Mouse (Mus musculus) forebrain, embryonic 14.5 days (tissue): ENCODE results near the gene Lrba. TPM values are rescaled to one million over a fixed set of nuclear protein-coding genes. Genes with fewer than 3 reads are reported as not detected.

Source experiments
- ATAC-seq: fragments of 200-750 bp; cut with Nextera tagmentation; 2 replicates; pipeline ENCODE4 v1.8.0; 2017; ENCODE audit warnings: mild to moderate bottlenecking, moderate library complexity
- DNase-seq: peaks from one replicate; pipeline ENCODE4 v3.0.0-alpha.2; 2015; ENCODE audit warnings: low spot score
- H3K27ac ChIP-seq: fragments of 300-500 bp; sonication (generic); 2 replicates; pipeline ENCODE4 v1.5.1; 2014; ENCODE audit warnings: low read depth, mild to moderate bottlenecking, control low read depth, low read length, moderate library complexity
- H3K27me3 ChIP-seq: fragments of 300-500 bp; sonication (generic); replicated peaks from 2 replicates; pipeline ENCODE4 v1.6.1; 2014; ENCODE audit warnings: low read length, control low read depth, mixed read lengths; ENCODE audit not compliant: control insufficient read depth, insufficient read depth
- H3K36me3 ChIP-seq: fragments of 300-500 bp; sonication (generic); 2 replicates; pipeline ENCODE4 v1.6.1; 2014; ENCODE audit warnings: low read length, control low read depth; ENCODE audit not compliant: control insufficient read depth, insufficient read depth
- H3K4me1 ChIP-seq: fragments of 300-500 bp; sonication (generic); 2 replicates; pipeline ENCODE4 v1.6.1; 2014; ENCODE audit warnings: antibody characterized with exemption, low read length, control low read depth; ENCODE audit not compliant: control insufficient read depth, insufficient read depth
- H3K4me2 ChIP-seq: fragments of 300-500 bp; sonication (generic); 2 replicates; pipeline ENCODE4 v1.6.1; 2014; ENCODE audit warnings: mild to moderate bottlenecking, control low read depth, low read length
- H3K4me3 ChIP-seq: fragments of 300-500 bp; sonication (generic); 2 replicates; pipeline ENCODE4 v1.5.1; 2014; ENCODE audit warnings: low read depth, low read length, control low read depth
- H3K9ac ChIP-seq: fragments of 300-500 bp; sonication (generic); 2 replicates; pipeline ENCODE4 v1.6.1; 2014; ENCODE audit warnings: mild to moderate bottlenecking, low read length, control low read depth, moderate library complexity
- H3K9me3 ChIP-seq: fragments of 300-500 bp; sonication (generic); replicated peaks from 2 replicates; pipeline ENCODE4 v1.6.1; 2016; ENCODE audit warnings: low read length, control low read depth, mixed read lengths; ENCODE audit not compliant: control insufficient read depth
- WGBS: fragments of 180-500 bp; shearing (Covaris S2); extraction: QIAGEN DNeasy Blood & Tissue Kit; methylation state at CpG from one replicate; pipeline ENCODE4 v1.1.7; 2014; 5-methylcytosine and 5-hydroxymethylcytosine counted together
- polyA plus RNA-seq: library from polyadenylated mRNA; unstranded; fragments of >200 nt; fragmentation: Nextera tagmentation; extraction: Ambion mirVana; gene quantifications from 2 replicates; pipeline ENCODE4 v1.2.1, GENCODE M21; 2014

The Lrba gene
- polyA plus RNA-seq, 1 experiment from 2014 or later = 2.9 TPM

- Histone ChIP-seq H3K9me3 (no peaks in the 10 kb centered on the region), H3K4me3 (no peak overlapping the region), H3K4me1 (peaks cover 17% of the 10 kb centered on the region), H3K27ac (peak overlapping the region; percentile 70; the same call in 1 of the 2 replicates), H3K27me3 (no peaks in the 10 kb centered on the region), H3K9ac (0 out of 2 replicates have a peak overlapping the region, but pooled peaks have one; percentile 21), H3K36me3 (peaks cover 68% of the 10 kb centered on the region), H3K4me2 (no peak overlapping the region)
- ATAC-seq (0 out of 2 replicates have a peak, but pooled peaks have one; percentile 6), DNase-seq (no peak)
- WGBS = 80% methylated on average over 10 of the region's 10 CpGs
These were observed 563.1 kb downstream of the Lrba start for GRCm38 (mm10) chr3:86787423-86788123.

GRCm38 (mm10) chr3:86788711-86789110, 564.2 kb downstream of the Lrba start:
- peaks cover 79% of the 10 kb centered on the region for H3K36me3 ChIP-seq
- DNase-seq (peak; percentile 91), ATAC-seq (0 out of 2 replicates have a peak, but pooled peaks have one; percentile 9)
- WGBS = 57% methylated on average over 6 of the region's 6 CpGs
- H3K4me2 ChIP-seq = no peak overlapping the region
- no peak overlapping the region for H3K9ac ChIP-seq
- H3K27me3 ChIP-seq = no peaks in the 10 kb centered on the region
- no peaks in the 10 kb centered on the region for H3K9me3 ChIP-seq
- no peak overlapping the region for H3K4me3 ChIP-seq
- no peak overlapping the region for H3K27ac ChIP-seq
- H3K4me1 ChIP-seq = peaks cover 12% of the 10 kb centered on the region

GRCm38 (mm10) chr3:86789752-86790151, 565.3 kb downstream of the Lrba start:
- H3K4me1 ChIP-seq = peaks cover 12% of the 10 kb centered on the region
- DNase-seq (no peak), ATAC-seq (no peak)
- no peak overlapping the region for H3K4me3 ChIP-seq
- no peaks in the 10 kb centered on the region for H3K9me3 ChIP-seq
- no peak overlapping the region for H3K4me2 ChIP-seq
- no peaks in the 10 kb centered on the region for H3K27me3 ChIP-seq
- no peak overlapping the region; the same call in 1 of the 2 replicates for H3K27ac ChIP-seq
- H3K9ac ChIP-seq = no peak overlapping the region
- WGBS = 82% methylated on average over 5 of the region's 5 CpGs
- H3K36me3 ChIP-seq = peaks cover 75% of the 10 kb centered on the region

GRCm38 (mm10) chr3:86793264-86793663, 568.8 kb downstream of the Lrba start:
- 90% methylated on average over 4 of the region's 4 CpGs for WGBS
- H3K9me3 ChIP-seq = no peaks in the 10 kb centered on the region
- no peaks in the 10 kb centered on the region for H3K27me3 ChIP-seq
- no peak overlapping the region for H3K4me2 ChIP-seq
- ATAC-seq = no peak
- no peak for DNase-seq
- no peak overlapping the region for H3K27ac ChIP-seq
- H3K9ac ChIP-seq = no peak overlapping the region
- peaks cover 67% of the 10 kb centered on the region for H3K36me3 ChIP-seq
- H3K4me1 ChIP-seq = no peaks in the 10 kb centered on the region
- no peak overlapping the region for H3K4me3 ChIP-seq

GRCm38 (mm10) chr3:86793720-86794191, 569.3 kb downstream of the Lrba start:
- Histone ChIP-seq H3K9ac (no peak overlapping the region), H3K36me3 (peaks cover 69% of the 10 kb centered on the region), H3K4me1 (no peaks in the 10 kb centered on the region), H3K9me3 (no peaks in the 10 kb centered on the region), H3K27ac (0 out of 2 replicates have a peak overlapping the region, but pooled peaks have one; percentile 11), H3K4me3 (no peak overlapping the region), H3K27me3 (no peaks in the 10 kb centered on the region), H3K4me2 (no peak overlapping the region)
- DNase-seq (peak; percentile 35), ATAC-seq (no peak)
- 27% methylated on average over 1 of the region's 1 CpGs for WGBS

- no peaks in the 10 kb centered on the region for H3K27me3 ChIP-seq
- no peak overlapping the region for H3K4me3 ChIP-seq
- WGBS = 55% methylated on average over 6 of the region's 6 CpGs
- no peak overlapping the region for H3K9ac ChIP-seq
- no peak overlapping the region for H3K27ac ChIP-seq
- peaks cover 70% of the 10 kb centered on the region for H3K36me3 ChIP-seq
- no peaks in the 10 kb centered on the region for H3K9me3 ChIP-seq
- no peaks in the 10 kb centered on the region for H3K4me1 ChIP-seq
- H3K4me2 ChIP-seq = no peak overlapping the region
- no peak for ATAC-seq
- peak; percentile 34 for DNase-seq
These were observed 572.2 kb downstream of the Lrba start for GRCm38 (mm10) chr3:86796716-86797115.

- Histone ChIP-seq H3K9ac (no peak overlapping the region), H3K27me3 (no peaks in the 10 kb centered on the region), H3K4me1 (no peaks in the 10 kb centered on the region), H3K36me3 (peaks cover 64% of the 10 kb centered on the region), H3K9me3 (no peaks in the 10 kb centered on the region), H3K4me2 (no peak overlapping the region), H3K27ac (no peak overlapping the region), H3K4me3 (no peak overlapping the region)
- no peak for DNase-seq
- WGBS = 89% methylated on average over 13 of the region's 13 CpGs
- no peak for ATAC-seq
These were observed 573.5 kb downstream of the Lrba start for GRCm38 (mm10) chr3:86797871-86798460.

- peaks cover 58% of the 10 kb centered on the region for H3K36me3 ChIP-seq
- no peaks in the 10 kb centered on the region for H3K27me3 ChIP-seq
- no peak for ATAC-seq
- H3K9me3 ChIP-seq = no peaks in the 10 kb centered on the region
- no peak overlapping the region for H3K9ac ChIP-seq
- H3K27ac ChIP-seq = no peak overlapping the region
- no peak for DNase-seq
- 95% methylated on average over 9 of the region's 9 CpGs for WGBS
- no peak overlapping the region for H3K4me2 ChIP-seq
- no peak overlapping the region for H3K4me3 ChIP-seq
- H3K4me1 ChIP-seq = no peaks in the 10 kb centered on the region
These were observed 574.6 kb downstream of the Lrba start for GRCm38 (mm10) chr3:86799041-86799440.

GRCm38 (mm10) chr3:86800841-86801240, 576.4 kb downstream of the Lrba start:
- Histone ChIP-seq H3K27me3 (no peaks in the 10 kb centered on the region), H3K4me3 (no peak overlapping the region), H3K9me3 (no peaks in the 10 kb centered on the region), H3K4me2 (no peak overlapping the region), H3K36me3 (peaks cover 67% of the 10 kb centered on the region), H3K27ac (0 out of 2 replicates have a peak overlapping the region, but pooled peaks have one; percentile 9), H3K9ac (no peak overlapping the region), H3K4me1 (no peaks in the 10 kb centered on the region)
- no peak for DNase-seq
- no peak for ATAC-seq
- WGBS = 89% methylated on average over 8 of the region's 8 CpGs
